Mouse (Mus musculus): ENCODE measurements around the gene Gm49336. TPM values are rescaled to one million over a fixed set of nuclear protein-coding genes. Genes with fewer than 3 reads are reported as not detected.

Gm49336 gene
- polyA plus RNA-seq, 1 experiment from 2014 or later, result 44.9 TPM

- ChIA-PET CTCF (interaction anchor here (0.9 to 1.7 kb wide), 4 partner anchors 9 to 163 kb away, joined by 3 to 18 read pairs (median 5); no protein-coding TSS in a partner anchor), POLR2A (no interaction called here)
- peaks cover 5% of the 10 kb centered on the region for H3K27me3 ChIP-seq
- TF ChIP-seq CTCF (IDR thresholded peaks at IDR 0.05), result peak; percentile 96
- in situ Hi-C loops (cut with MboI; ENCODE audit: low pct_unique_long_range_greater_than_20kb), result loop anchor here (5.0 to 25.0 kb wide), 2 partner anchors 167 to 422 kb away; no protein-coding TSS in a partner anchor
- DNase-seq (ENCODE audit: low read depth, low spot score) (peak; percentile 91), ATAC-seq (peak; percentile 98)
Observed at GRCm38 (mm10) chr14:60264990-60265876, 13.9 kb upstream of the Gm49336 start, which contains the start of gene Mtmr6. Gene Mtmr6 (plus strand): TSS chr14:60265228.

- peaks cover 5% of the 10 kb centered on the region for H3K27me3 ChIP-seq
- CTCF ChIA-PET, result interaction anchor here (1.5 to 3.2 kb wide), 2 partner anchors 10 to 32 kb away, joined by 3 to 15 read pairs; partner anchors contain the start of genes Gm49336 and Nupl1
- in situ Hi-C loops (cut with MboI; ENCODE audit: low pct_unique_long_range_greater_than_20kb), result loop anchor here (25.0 kb wide), 1 partner anchor 425 kb away; no protein-coding TSS in a partner anchor
- DNase-seq (ENCODE audit: low read depth, low spot score), result no peak
- no peak for TF ChIP-seq CTCF (IDR thresholded peaks at IDR 0.05)
- no peak for ATAC-seq
- POLR2A ChIA-PET, result interaction anchor here (1.8 kb wide), 1 partner anchor 10 kb away, joined by 6 read pairs; no protein-coding TSS in a partner anchor
Observed at GRCm38 (mm10) chr14:60262316-60262715, 11.0 kb upstream of the Gm49336 start.

GRCm38 (mm10) chr14:60257851-60258250 is 6.5 kb upstream of the Gm49336 start:
- in situ Hi-C loops (cut with MboI; ENCODE audit: low pct_unique_long_range_greater_than_20kb), result loop anchor here (25.0 kb wide), 1 partner anchor 429 kb away; no protein-coding TSS in a partner anchor
- ChIA-PET POLR2A (no interaction called here), CTCF (no interaction called here)
- peaks cover 5% of the 10 kb centered on the region for H3K27me3 ChIP-seq
- TF ChIP-seq CTCF (IDR thresholded peaks at IDR 0.05), result no peak
- no peak for ATAC-seq
- DNase-seq (ENCODE audit: low read depth, low spot score), result no peak

- no peak for ATAC-seq
- in situ Hi-C loops (cut with MboI; ENCODE audit: low pct_unique_long_range_greater_than_20kb), result loop anchor here (25.0 kb wide), 1 partner anchor 430 kb away; no protein-coding TSS in a partner anchor
- POLR2A ChIA-PET, result interaction anchor here (0.6 kb wide), 2 partner anchors 45 to 100 kb away, joined by 3 to 6 read pairs; no protein-coding TSS in a partner anchor
- CTCF ChIA-PET, result interaction anchor here (4.3 kb wide), 1 partner anchor 8 kb away, joined by 18 read pairs; the partner anchor contains the start of gene Mtmr6
- no peak for DNase-seq (ENCODE audit: low read depth, low spot score)
- peaks cover 5% of the 10 kb centered on the region for H3K27me3 ChIP-seq
- no peak for TF ChIP-seq CTCF (IDR thresholded peaks at IDR 0.05)
Observed at GRCm38 (mm10) chr14:60257101-60257500, 5.8 kb upstream of the Gm49336 start.

- no peak for TF ChIP-seq CTCF (IDR thresholded peaks at IDR 0.05)
- ATAC-seq (no peak), DNase-seq (ENCODE audit: low read depth, low spot score) (no peak)
- POLR2A ChIA-PET, result no interaction called here
- in situ Hi-C loops (cut with MboI; ENCODE audit: low pct_unique_long_range_greater_than_20kb), result loop anchor here (25.0 kb wide), 1 partner anchor 431 kb away; no protein-coding TSS in a partner anchor
- peaks cover 5% of the 10 kb centered on the region for H3K27me3 ChIP-seq
- CTCF ChIA-PET, result interaction anchor here (1.1 to 4.3 kb wide), 2 partner anchors 9 to 11 kb away, joined by 3 to 18 read pairs; partner anchors contain the start of gene Mtmr6
Observed at GRCm38 (mm10) chr14:60256356-60256755, 5.0 kb upstream of the Gm49336 start.

GRCm38 (mm10) chr14:60254774-60255173 is 3.5 kb upstream of the Gm49336 start:
- ATAC-seq, result no peak
- no peak for DNase-seq (ENCODE audit: low read depth, low spot score)
- no peaks in the 10 kb centered on the region for H3K27me3 ChIP-seq
- CTCF ChIA-PET, result interaction anchor here (4.3 kb wide), 1 partner anchor 10 kb away, joined by 18 read pairs; the partner anchor contains the start of gene Mtmr6
- POLR2A ChIA-PET, result no interaction called here
- in situ Hi-C loops (cut with MboI; ENCODE audit: low pct_unique_long_range_greater_than_20kb), result loop anchor here (25.0 kb wide), 1 partner anchor 433 kb away; no protein-coding TSS in a partner anchor
- no peak for TF ChIP-seq CTCF (IDR thresholded peaks at IDR 0.05)

GRCm38 (mm10) chr14:60253466-60253865 is 2.2 kb upstream of the Gm49336 start:
- H3K27me3 ChIP-seq, result no peaks in the 10 kb centered on the region
- no peak for ATAC-seq
- ChIA-PET CTCF (interaction anchor here (2.8 to 4.3 kb wide), 2 partner anchors 9 to 12 kb away, joined by 15 to 18 read pairs; partner anchors contain the start of gene Mtmr6), POLR2A (interaction anchor here (2.0 kb wide), 1 partner anchor 9 kb away, joined by 6 read pairs; no protein-coding TSS in a partner anchor)
- DNase-seq (ENCODE audit: low read depth, low spot score), result no peak
- in situ Hi-C loops (cut with MboI; ENCODE audit: low pct_unique_long_range_greater_than_20kb), result loop anchor here (25.0 kb wide), 1 partner anchor 434 kb away; no protein-coding TSS in a partner anchor
- no peak for TF ChIP-seq CTCF (IDR thresholded peaks at IDR 0.05)

GRCm38 (mm10) chr14:60252004-60253000 is 995 bp upstream of the Gm49336 start:
- in situ Hi-C loops (cut with MboI; ENCODE audit: low pct_unique_long_range_greater_than_20kb), result loop anchor here (25.0 kb wide), 1 partner anchor 435 kb away; no protein-coding TSS in a partner anchor
- H3K27me3 ChIP-seq, result no peaks in the 10 kb centered on the region
- ATAC-seq (peak; percentile 27), DNase-seq (ENCODE audit: low read depth, low spot score) (no peak)
- peak; percentile 34 for TF ChIP-seq CTCF (IDR thresholded peaks at IDR 0.05)
- CTCF ChIA-PET, result interaction anchor here (0.8 to 4.3 kb wide), 3 partner anchors 8 to 13 kb away, joined by 3 to 18 read pairs (median 15); partner anchors contain the start of gene Mtmr6
- POLR2A ChIA-PET, result interaction anchor here (0.7 to 2.0 kb wide), 2 partner anchors 10 to 252 kb away, joined by 5 to 6 read pairs; no protein-coding TSS in a partner anchor

GRCm38 (mm10) chr14:60250879-60251278 is 428 bp downstream of the Gm49336 start:
- TF ChIP-seq CTCF (IDR thresholded peaks at IDR 0.05), result no peak
- CTCF ChIA-PET, result interaction anchor here (1.2 to 1.8 kb wide), 3 partner anchors 14 to 40 kb away, joined by 3 to 4 read pairs (median 3); partner anchors contain the start of gene Mtmr6
- in situ Hi-C loops (cut with MboI; ENCODE audit: low pct_unique_long_range_greater_than_20kb), result loop anchor here (25.0 kb wide), 1 partner anchor 436 kb away; no protein-coding TSS in a partner anchor
- POLR2A ChIA-PET, result interaction anchor here (1.3 kb wide), 1 partner anchor 20 kb away, joined by 3 read pairs; no protein-coding TSS in a partner anchor
- ATAC-seq (peak; percentile 51), DNase-seq (ENCODE audit: low read depth, low spot score) (no peak)
- no peaks in the 10 kb centered on the region for H3K27me3 ChIP-seq
